Mouse (Mus musculus) heart, embryonic 13.5 days (tissue): ENCODE data around the gene Inhbc. TPM values are rescaled to one million over a fixed set of nuclear protein-coding genes. Genes with fewer than 3 reads are reported as not detected.

Source experiments
- ATAC-seq: fragments of 200-750 bp; cut with Nextera tagmentation; 2 replicates; pipeline ENCODE4 v1.8.0; 2017; ENCODE audit warnings: moderate TSS enrichment; ENCODE audit not compliant: insufficient number of reproducible peaks, low FRiP score, low TSS enrichment; ENCODE audit errors: extremely low read depth
- H3K27ac ChIP-seq: fragments of 300-500 bp; sonication (generic); replicated peaks from 2 replicates; pipeline ENCODE4 v1.5.1; 2015; ENCODE audit warnings: moderate library complexity, mild to moderate bottlenecking, inconsistent platforms
- H3K27me3 ChIP-seq: fragments of 300-500 bp; sonication (generic); replicated peaks from 2 replicates; pipeline ENCODE4 v1.6.1; 2015; ENCODE audit warnings: mild to moderate bottlenecking, inconsistent platforms
- H3K36me3 ChIP-seq: fragments of 300-500 bp; sonication (generic); 2 replicates; pipeline ENCODE4 v1.6.1; 2015; ENCODE audit warnings: mild to moderate bottlenecking, inconsistent platforms
- H3K4me1 ChIP-seq: fragments of 300-500 bp; sonication (generic); 2 replicates; pipeline ENCODE4 v1.6.1; 2015; ENCODE audit warnings: inconsistent platforms
- H3K4me2 ChIP-seq: fragments of 300-500 bp; sonication (generic); 2 replicates; pipeline ENCODE4 v1.6.1; 2015; ENCODE audit warnings: inconsistent platforms, mild to moderate bottlenecking, moderate library complexity
- H3K4me3 ChIP-seq: fragments of 300-500 bp; sonication (generic); 2 replicates; pipeline ENCODE4 v1.5.1; 2015; ENCODE audit warnings: moderate library complexity, mild to moderate bottlenecking, inconsistent platforms
- H3K9ac ChIP-seq: fragments of 300-500 bp; sonication (generic); 2 replicates; pipeline ENCODE4 v1.6.1; 2015; ENCODE audit warnings: inconsistent platforms, mild to moderate bottlenecking, moderate library complexity
- H3K9me3 ChIP-seq: fragments of 300-500 bp; sonication (generic); 2 replicates; pipeline ENCODE4 v1.6.1; 2016; ENCODE audit warnings: inconsistent platforms
- WGBS: fragments of 180-500 bp; shearing (Covaris S2); methylation state at CpG from one replicate; pipeline ENCODE4 v1.1.7; 2015; ENCODE audit warnings: mixed read lengths; 5-methylcytosine and 5-hydroxymethylcytosine counted together
- polyA plus RNA-seq: library from polyadenylated mRNA; unstranded; fragments of >200 nt; fragmentation: Nextera tagmentation; extraction: Ambion mirVana; gene quantifications from 2 replicates; pipeline ENCODE4 v1.2.1, GENCODE M21; 2015

The Inhbc gene
- polyA plus RNA-seq, 1 experiment from 2014 or later = not detected

- Histone ChIP-seq H3K4me1 (peaks cover 26% of the 10 kb centered on the region), H3K27me3 (no peaks in the 10 kb centered on the region), H3K4me3 (peak overlapping the region; percentile 73), H3K9me3 (0 out of 2 replicates have a peak, but pooled peaks cover 3% of the 10 kb centered on the region), H3K36me3 (no peaks in the 10 kb centered on the region), H3K4me2 (peak overlapping the region; percentile 70), H3K27ac (peak overlapping the region; percentile 98), H3K9ac (peak overlapping the region; percentile 95)
- WGBS = 86% methylated on average over 8 of the region's 8 CpGs
- no peak for ATAC-seq
These were observed 9.4 kb upstream of the Inhbc start for GRCm38 (mm10) chr10:127379654-127380053.

GRCm38 (mm10) chr10:127377700-127378099, 7.5 kb upstream of the Inhbc start:
- Histone ChIP-seq H3K4me2 (no peak overlapping the region), H3K27ac (no peak overlapping the region), H3K27me3 (no peaks in the 10 kb centered on the region), H3K9ac (no peak overlapping the region), H3K9me3 (0 out of 2 replicates have a peak, but pooled peaks cover 3% of the 10 kb centered on the region), H3K4me1 (peaks cover 13% of the 10 kb centered on the region), H3K4me3 (no peak overlapping the region), H3K36me3 (no peaks in the 10 kb centered on the region)
- ATAC-seq = no peak
- 60% methylated on average over 3 of the region's 3 CpGs for WGBS

- peaks cover 5% of the 10 kb centered on the region; the same call in 1 of the 2 replicates for H3K27me3 ChIP-seq
- ATAC-seq = no peak
- no peak overlapping the region for H3K4me3 ChIP-seq
- no peak overlapping the region for H3K9ac ChIP-seq
- H3K36me3 ChIP-seq = no peaks in the 10 kb centered on the region
- no peak overlapping the region for H3K4me2 ChIP-seq
- no peak overlapping the region for H3K27ac ChIP-seq
- WGBS = 75% methylated on average over 2 of the region's 2 CpGs
- 0 out of 2 replicates have a peak, but pooled peaks cover under 1% of the 10 kb centered on the region for H3K9me3 ChIP-seq
- H3K4me1 ChIP-seq = no peaks in the 10 kb centered on the region
These were observed 792 bp upstream of the Inhbc start for GRCm38 (mm10) chr10:127371023-127371422.

- WGBS = 77% methylated on average over 2 of the region's 2 CpGs
- Histone ChIP-seq H3K27ac (no peak overlapping the region), H3K4me3 (no peak overlapping the region), H3K27me3 (peaks cover 5% of the 10 kb centered on the region; the same call in 1 of the 2 replicates), H3K4me1 (no peaks in the 10 kb centered on the region), H3K9me3 (no peaks in the 10 kb centered on the region), H3K36me3 (no peaks in the 10 kb centered on the region), H3K9ac (no peak overlapping the region), H3K4me2 (no peak overlapping the region)
- ATAC-seq = no peak
These were observed 2.0 kb downstream of the Inhbc start for GRCm38 (mm10) chr10:127368273-127368672.

- no peak overlapping the region for H3K4me3 ChIP-seq
- peaks cover 5% of the 10 kb centered on the region; the same call in 1 of the 2 replicates for H3K27me3 ChIP-seq
- no peak for ATAC-seq
- no peaks in the 10 kb centered on the region for H3K36me3 ChIP-seq
- H3K9ac ChIP-seq = no peak overlapping the region
- no peak overlapping the region for H3K27ac ChIP-seq
- no peak overlapping the region for H3K4me2 ChIP-seq
- H3K4me1 ChIP-seq = no peaks in the 10 kb centered on the region
- no peaks in the 10 kb centered on the region for H3K9me3 ChIP-seq
- WGBS = 65% methylated on average over 5 of the region's 5 CpGs
These were observed 3.1 kb downstream of the Inhbc start for GRCm38 (mm10) chr10:127367116-127367515.

- Histone ChIP-seq H3K9ac (no peak overlapping the region), H3K4me2 (no peak overlapping the region), H3K9me3 (no peaks in the 10 kb centered on the region), H3K4me1 (no peaks in the 10 kb centered on the region), H3K36me3 (no peaks in the 10 kb centered on the region), H3K27ac (no peak overlapping the region), H3K27me3 (peaks cover 8% of the 10 kb centered on the region; the same call in 1 of the 2 replicates), H3K4me3 (no peak overlapping the region)
- WGBS = 76% methylated on average over 3 of the region's 3 CpGs
- no peak for ATAC-seq
These were observed 9.5 kb downstream of the Inhbc start for GRCm38 (mm10) chr10:127360714-127361113.

GRCm38 (mm10) chr10:127355336-127355735, 14.9 kb downstream of the Inhbc start:
- peaks cover 35% of the 10 kb centered on the region for H3K27me3 ChIP-seq
- H3K27ac ChIP-seq = no peak overlapping the region
- no peaks in the 10 kb centered on the region for H3K9me3 ChIP-seq
- WGBS = 72% methylated on average over 10 of the region's 10 CpGs
- no peak overlapping the region for H3K4me2 ChIP-seq
- no peaks in the 10 kb centered on the region for H3K36me3 ChIP-seq
- ATAC-seq = no peak
- no peak overlapping the region for H3K9ac ChIP-seq
- peaks cover 11% of the 10 kb centered on the region; the same call in 1 of the 2 replicates for H3K4me1 ChIP-seq
- no peak overlapping the region for H3K4me3 ChIP-seq

- H3K9ac ChIP-seq = no peak within 1 kb of the TSS
- H3K9me3 ChIP-seq = no peaks in the 10 kb centered on the region
- H3K27me3 ChIP-seq = peaks cover 35% of the 10 kb centered on the region
- ATAC-seq = no peak
- 63% methylated on average over 18 of the region's 18 CpGs for WGBS
- H3K4me1 ChIP-seq = peaks cover 11% of the 10 kb centered on the region; the same call in 1 of the 2 replicates
- H3K36me3 ChIP-seq = no peaks in the 10 kb centered on the region
- H3K4me2 ChIP-seq = no peak within 1 kb of the TSS
- H3K27ac ChIP-seq = 0 out of 2 replicates have a peak within 1 kb of the TSS, but pooled peaks have one; percentile 50
- H3K4me3 ChIP-seq = no peak within 1 kb of the TSS
These were observed 16.0 kb downstream of the Inhbc start, which contains the start of gene Inhbe for GRCm38 (mm10) chr10:127353909-127354895. Inhbe (minus strand) TSS chr10:127354411.

- H3K9ac ChIP-seq = no peak overlapping the region
- H3K36me3 ChIP-seq = no peaks in the 10 kb centered on the region
- no peak overlapping the region for H3K4me3 ChIP-seq
- H3K27ac ChIP-seq = no peak overlapping the region
- H3K9me3 ChIP-seq = no peaks in the 10 kb centered on the region
- 85% methylated on average over 11 of the region's 11 CpGs for WGBS
- H3K4me1 ChIP-seq = peaks cover 11% of the 10 kb centered on the region; the same call in 1 of the 2 replicates
- ATAC-seq = no peak
- no peak overlapping the region for H3K4me2 ChIP-seq
- H3K27me3 ChIP-seq = peaks cover 35% of the 10 kb centered on the region
These were observed 17.5 kb downstream of the Inhbc start for GRCm38 (mm10) chr10:127352766-127353165.

- Histone ChIP-seq H3K4me3 (no peak overlapping the region), H3K9me3 (no peaks in the 10 kb centered on the region), H3K4me1 (peaks cover 11% of the 10 kb centered on the region; the same call in 1 of the 2 replicates), H3K9ac (no peak overlapping the region), H3K4me2 (no peak overlapping the region), H3K27me3 (peaks cover 35% of the 10 kb centered on the region), H3K36me3 (no peaks in the 10 kb centered on the region), H3K27ac (no peak overlapping the region)
- 80% methylated on average over 9 of the region's 9 CpGs for WGBS
- no peak for ATAC-seq
These were observed 18.0 kb downstream of the Inhbc start for GRCm38 (mm10) chr10:127352187-127352586.

- H3K27ac ChIP-seq = no peak overlapping the region
- no peaks in the 10 kb centered on the region for H3K36me3 ChIP-seq
- peaks cover 11% of the 10 kb centered on the region; the same call in 1 of the 2 replicates for H3K4me1 ChIP-seq
- 57% methylated on average over 8 of the region's 8 CpGs for WGBS
- no peak for ATAC-seq
- no peak overlapping the region; the same call in 1 of the 2 replicates for H3K9ac ChIP-seq
- H3K9me3 ChIP-seq = no peaks in the 10 kb centered on the region
- no peak overlapping the region for H3K4me3 ChIP-seq
- peaks cover 35% of the 10 kb centered on the region for H3K27me3 ChIP-seq
- H3K4me2 ChIP-seq = no peak overlapping the region
These were observed 18.5 kb downstream of the Inhbc start for GRCm38 (mm10) chr10:127351719-127352118.
